Comparison of ENCODE assay signal across 9 mouse cellular contexts in the genomic region with DNA sequence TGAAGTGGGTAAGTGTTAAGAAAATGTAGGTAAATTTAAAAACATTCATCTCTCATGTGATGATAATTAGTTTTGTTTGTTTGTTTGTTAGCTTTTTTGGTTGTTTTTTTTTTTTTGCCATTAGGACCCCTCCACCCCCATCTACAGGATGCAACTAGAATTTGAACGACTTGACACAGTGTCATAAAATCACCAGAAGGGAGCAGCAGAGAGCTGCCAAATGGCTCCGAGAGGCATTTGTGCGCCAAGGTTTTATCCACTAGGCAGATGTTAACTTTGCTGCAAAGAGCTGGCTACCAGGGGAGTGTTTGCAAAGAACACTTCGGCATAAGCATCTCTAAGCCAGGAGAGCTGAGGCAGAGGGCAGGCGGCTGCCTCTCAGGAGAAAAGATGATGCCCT.
DNase-seq lines count a peak whose midpoint lies in the region; ATAC-seq and TF ChIP-seq lines count a peak whose summit lies in the region.
"Had no signal": no experiment of that assay in that cellular context is flagged by ENCODE, and none has a peak within 500 bp of the region (broad histone marks: within the 10 kb centered on the region; RNA-seq: fewer than 3 reads in every experiment).

No protein-coding gene starts in this region.

- H3K27ac ChIP-seq in spleen, adult 2 months (ENCODE audit: insufficient read depth, low read length): no peak overlapping the region
- H3K27ac ChIP-seq in embryonic facial prominence, embryonic 11.5 days (replicated peaks; ENCODE audit: low read depth, low read length): no peak overlapping the region
- no peak overlapping the region for H3K27ac ChIP-seq in limb, embryonic 14.5 days (replicated peaks; ENCODE audit: low read depth, low read length)
- no peak overlapping the region for H3K27ac ChIP-seq in neural tube, embryonic 15.5 days (replicated peaks)
- H3K27ac ChIP-seq: limb, embryonic 15.5 days had no signal

- ATAC-seq in embryonic facial prominence, embryonic 11.5 days (replicated peaks; ENCODE audit: insufficient number of reproducible peaks, low FRiP score, low TSS enrichment, low read depth): no peak
- ATAC-seq in limb, embryonic 14.5 days (ENCODE audit: low FRiP score, low read depth): no peak
- peak; percentile 36; the same call in 1 of the 2 replicates for ATAC-seq in neural tube, embryonic 15.5 days (ENCODE audit: low FRiP score)

- H3K27me3 ChIP-seq in spleen, adult 2 months (ENCODE audit: control insufficient read depth, insufficient read depth, low read length): no peaks in the 10 kb centered on the region
- H3K27me3 ChIP-seq in embryonic facial prominence, embryonic 11.5 days (ENCODE audit: control insufficient read depth, insufficient read depth, low read length): no peaks in the 10 kb centered on the region
- H3K27me3 ChIP-seq in limb, embryonic 14.5 days (ENCODE audit: control insufficient read depth, insufficient read depth, low read length): no peaks in the 10 kb centered on the region
- H3K27me3 ChIP-seq in neural tube, embryonic 15.5 days (replicated peaks): 0 out of 2 replicates have a peak, but pooled peaks cover 6% of the 10 kb centered on the region

- H3K9me3 ChIP-seq in embryonic facial prominence, embryonic 11.5 days (replicated peaks; ENCODE audit: control insufficient read depth, low read length): no peaks in the 10 kb centered on the region
- H3K9me3 ChIP-seq in limb, embryonic 14.5 days (ENCODE audit: control insufficient read depth, low read length): no peaks in the 10 kb centered on the region
- H3K9me3 ChIP-seq in neural tube, embryonic 15.5 days (replicated peaks): no peaks in the 10 kb centered on the region
- H3K9me3 ChIP-seq: limb, embryonic 15.5 days had no signal

- 17% methylated on average over 5 of the region's 5 CpGs for WGBS in spleen, adult 2 months
- 2% methylated on average over 5 of the region's 5 CpGs for WGBS in embryonic facial prominence, embryonic 11.5 days
- 4% methylated on average over 5 of the region's 5 CpGs for WGBS in limb, embryonic 14.5 days
- WGBS in neural tube, embryonic 15.5 days: 4% methylated on average over 5 of the region's 5 CpGs

- H3K4me1 ChIP-seq in spleen, adult 2 months (ENCODE audit: control insufficient read depth, insufficient read depth, insufficient read length): no peaks in the 10 kb centered on the region; the same call in 1 of the 2 replicates
- no peaks in the 10 kb centered on the region for H3K4me1 ChIP-seq in embryonic facial prominence, embryonic 11.5 days (ENCODE audit: control insufficient read depth, insufficient read depth, low read length)
- peaks cover 6% of the 10 kb centered on the region for H3K4me1 ChIP-seq in limb, embryonic 14.5 days (ENCODE audit: control insufficient read depth, insufficient read depth, low read length)
- peaks cover 28% of the 10 kb centered on the region for H3K4me1 ChIP-seq in neural tube, embryonic 15.5 days

- H3K36me3 ChIP-seq in spleen, adult 2 months (ENCODE audit: control insufficient read depth, insufficient read depth, low read length): no peaks in the 10 kb centered on the region
- H3K36me3 ChIP-seq in embryonic facial prominence, embryonic 11.5 days (replicated peaks; ENCODE audit: control insufficient read depth, insufficient read depth, low read depth, low read length): no peaks in the 10 kb centered on the region
- H3K36me3 ChIP-seq in limb, embryonic 14.5 days (ENCODE audit: control insufficient read depth, insufficient read depth, low read length): no peaks in the 10 kb centered on the region
- no peaks in the 10 kb centered on the region for H3K36me3 ChIP-seq in neural tube, embryonic 15.5 days
- H3K36me3 ChIP-seq: limb, embryonic 15.5 days had no signal

- no peak for TF ChIP-seq POLR2A in spleen, adult 2 months (IDR thresholded peaks at IDR 0.05; ENCODE audit: low read depth, low read length)
- no peak for TF ChIP-seq POLR2A in limb, embryonic 14.5 days (IDR thresholded peaks at IDR 0.05; ENCODE audit: borderline replicate concordance, extremely low read depth, insufficient read depth, insufficient read length)

- TF ChIP-seq CTCF in spleen, adult 2 months (IDR thresholded peaks at IDR 0.05; ENCODE audit: extremely low read depth, insufficient read depth, insufficient read length, insufficient replicate concordance): peak; percentile 14; the same call in 1 of the 2 replicates

- H3K4me3 ChIP-seq in spleen, adult 2 months (ENCODE audit: extremely low read depth, insufficient read depth, insufficient read length): no peak overlapping the region
- no peak overlapping the region for H3K4me3 ChIP-seq in embryonic facial prominence, embryonic 11.5 days (ENCODE audit: low read depth, low read length)
- no peak overlapping the region for H3K4me3 ChIP-seq in limb, embryonic 14.5 days (replicated peaks; ENCODE audit: low read length)
- H3K4me3 ChIP-seq in neural tube, embryonic 15.5 days (replicated peaks): no peak overlapping the region

- H3K4me2 ChIP-seq in embryonic facial prominence, embryonic 11.5 days (ENCODE audit: low read depth, low read length): no peak overlapping the region
- no peak overlapping the region for H3K4me2 ChIP-seq in limb, embryonic 14.5 days (replicated peaks; ENCODE audit: low read depth, low read length, severe bottlenecking)
- peak overlapping the region; percentile 68; the same call in 1 of the 2 replicates for H3K4me2 ChIP-seq in neural tube, embryonic 15.5 days

- DNase-seq in spleen, adult 2 months (ENCODE audit: low read depth in 1 of 2, low spot score in 2 of 2): no peak
- DNase-seq in spleen, postnatal 14 days (ENCODE audit: low spot score in 2 of 2): no peak
- peak; percentile 29 for DNase-seq in adipocyte (ENCODE audit: low spot score)
- DNase-seq in embryonic facial prominence, embryonic 11.5 days (ENCODE audit: low spot score): peak; percentile 83
- peak; percentile 55 for DNase-seq in induced T-regulatory cell, adult 2 months (ENCODE audit: low read depth)
- peak; percentile 58 for DNase-seq in limb, embryonic 14.5 days (ENCODE audit: low spot score)
- no peak for DNase-seq in spleen, postnatal 4 days (ENCODE audit: low spot score in 2 of 2)

- H3K9ac ChIP-seq in embryonic facial prominence, embryonic 11.5 days (replicated peaks; ENCODE audit: low read length): no peak overlapping the region
- H3K9ac ChIP-seq in limb, embryonic 14.5 days (ENCODE audit: low read depth, low read length, severe bottlenecking): no peak overlapping the region
- no peak overlapping the region for H3K9ac ChIP-seq in neural tube, embryonic 15.5 days (replicated peaks)
- H3K9ac ChIP-seq: limb, embryonic 15.5 days had no signal

Comparison
In these comparisons a context has a peak if more than half of its experiments do, and no peak if none do; other contexts are left out.
1. DNase-seq: peak in adipocyte (single experiment), embryonic facial prominence, embryonic 11.5 days (single experiment), induced T-regulatory cell, adult 2 months (single experiment) and limb, embryonic 14.5 days (single experiment); none in spleen, adult 2 months (0 of 2), spleen, postnatal 14 days (0 of 2) and spleen, postnatal 4 days (0 of 2).